Comparison of ENCODE assay signal across 7 mouse cellular contexts in genomic region chr5:110835959-110836358, GRCm38 (mm10). TPM values are rescaled to one million over a fixed set of nuclear protein-coding genes. Genes with fewer than 3 reads are reported as not detected.
A peak's percentile ranks its signal among the peaks of the same experiment; 100 is the strongest.
DNase-seq lines count a peak whose midpoint lies in the region; ATAC-seq and TF ChIP-seq lines count a peak whose summit lies in the region.

No protein-coding gene starts in this region.

- TF ChIP-seq CTCF in small intestine, adult 2 months (IDR thresholded peaks at IDR 0.05; ENCODE audit: extremely low read depth, insufficient read length, insufficient replicate concordance, low read depth, low read length) = peak; percentile 45; the same call in 1 of the 2 replicates

- no peak overlapping the region for H3K27ac ChIP-seq in midbrain, embryonic 14.5 days (replicated peaks; ENCODE audit: low read depth, low read length)
- no peak overlapping the region for H3K27ac ChIP-seq in midbrain, embryonic 13.5 days
- peak overlapping the region; percentile 99 for H3K27ac ChIP-seq in liver, embryonic 16.5 days (ENCODE audit: low read length)
- no peak overlapping the region for H3K27ac ChIP-seq in small intestine, adult 2 months (ENCODE audit: insufficient read depth, low read depth, low read length)

- 34% methylated on average over 3 of the region's 3 CpGs for WGBS in midbrain, embryonic 14.5 days
- WGBS in midbrain, embryonic 13.5 days = 36% methylated on average over 3 of the region's 3 CpGs
- WGBS in liver, embryonic 16.5 days (ENCODE audit: insufficient replicate concordance) = 2% methylated on average over 3 of the region's 3 CpGs
- 14% methylated on average over 3 of the region's 3 CpGs for WGBS in small intestine, adult 2 months

- DNase-seq in midbrain, embryonic 14.5 days = peak; percentile 73
- peak; percentile 6 to 15 for DNase-seq in adrenal gland, postnatal 4 days (ENCODE audit: low spot score in 2 of 2)
- peak; percentile 78 for DNase-seq in kidney, postnatal 10 days

- H3K4me1 ChIP-seq in midbrain, embryonic 14.5 days (ENCODE audit: control insufficient read depth, insufficient read depth, low read length) = peaks cover 4% of the 10 kb centered on the region; the same call in 1 of the 2 replicates
- peaks cover 16% of the 10 kb centered on the region for H3K4me1 ChIP-seq in midbrain, embryonic 13.5 days (replicated peaks)
- H3K4me1 ChIP-seq in liver, embryonic 16.5 days (ENCODE audit: control insufficient read depth, low read depth, low read length) = peaks cover 34% of the 10 kb centered on the region
- H3K4me1 ChIP-seq in small intestine, adult 2 months (ENCODE audit: control insufficient read depth, insufficient read depth, insufficient read length, low read length) = no peaks in the 10 kb centered on the region; the same call in 1 of the 2 replicates

- no peak for ATAC-seq in midbrain, embryonic 14.5 days (ENCODE audit: low FRiP score, low TSS enrichment)
- ATAC-seq in midbrain, embryonic 13.5 days = no peak
- ATAC-seq in erythroid progenitor cell, adult 5-6 weeks (replicated peaks; ENCODE audit: low FRiP score, poor library complexity, severe bottlenecking) = peak; percentile 69
- peak; percentile 74 for ATAC-seq in liver, embryonic 16.5 days (ENCODE audit: low read depth)

- no peak for TF ChIP-seq POLR2A in small intestine, adult 2 months (IDR thresholded peaks at IDR 0.05; ENCODE audit: low read depth, low read length)

- no peak overlapping the region for H3K4me3 ChIP-seq in midbrain, embryonic 14.5 days (replicated peaks; ENCODE audit: low read depth, low read length)
- no peak overlapping the region for H3K4me3 ChIP-seq in midbrain, embryonic 13.5 days (replicated peaks)
- H3K4me3 ChIP-seq in liver, embryonic 16.5 days (ENCODE audit: low read depth, low read length) = peak overlapping the region; percentile 88
- H3K4me3 ChIP-seq in small intestine, adult 2 months (ENCODE audit: low read depth, low read length) = no peak overlapping the region

- peak overlapping the region; percentile 6; the same call in 1 of the 2 replicates for H3K9ac ChIP-seq in midbrain, embryonic 14.5 days (replicated peaks; ENCODE audit: low read length)
- no peak overlapping the region for H3K9ac ChIP-seq in midbrain, embryonic 13.5 days (replicated peaks)
- peak overlapping the region; percentile 57 for H3K9ac ChIP-seq in liver, embryonic 16.5 days (ENCODE audit: low read depth, low read length)

- H3K36me3 ChIP-seq in midbrain, embryonic 14.5 days (ENCODE audit: control insufficient read depth, insufficient read depth, low read length) = no peaks in the 10 kb centered on the region
- no peaks in the 10 kb centered on the region for H3K36me3 ChIP-seq in midbrain, embryonic 13.5 days
- H3K36me3 ChIP-seq in liver, embryonic 16.5 days (ENCODE audit: control insufficient read depth, insufficient read depth) = peaks cover 8% of the 10 kb centered on the region
- H3K36me3 ChIP-seq in small intestine, adult 2 months (ENCODE audit: control insufficient read depth, insufficient read depth, low read length) = peaks cover 11% of the 10 kb centered on the region; the same call in 1 of the 2 replicates

- no peaks in the 10 kb centered on the region for H3K27me3 ChIP-seq in midbrain, embryonic 14.5 days (ENCODE audit: control insufficient read depth, insufficient read depth, low read length)
- H3K27me3 ChIP-seq in midbrain, embryonic 13.5 days = no peaks in the 10 kb centered on the region
- no peaks in the 10 kb centered on the region for H3K27me3 ChIP-seq in liver, embryonic 16.5 days (ENCODE audit: control insufficient read depth, insufficient read depth, low read depth, low read length)
- H3K27me3 ChIP-seq in small intestine, adult 2 months (ENCODE audit: control insufficient read depth, insufficient read depth, low read length) = no peaks in the 10 kb centered on the region

- no peaks in the 10 kb centered on the region for H3K9me3 ChIP-seq in midbrain, embryonic 14.5 days (ENCODE audit: control insufficient read depth, low read length)
- H3K9me3 ChIP-seq in midbrain, embryonic 13.5 days = no peaks in the 10 kb centered on the region
- no peaks in the 10 kb centered on the region for H3K9me3 ChIP-seq in liver, embryonic 16.5 days (replicated peaks; ENCODE audit: control insufficient read depth, low read length)

- H3K4me2 ChIP-seq in midbrain, embryonic 14.5 days (ENCODE audit: low read length) = no peak overlapping the region
- no peak overlapping the region for H3K4me2 ChIP-seq in midbrain, embryonic 13.5 days (replicated peaks)
- H3K4me2 ChIP-seq in liver, embryonic 16.5 days (ENCODE audit: low read depth, low read length) = peak overlapping the region; percentile 75

RNA-seq across cellular contexts. Expression of gene Hscb, which starts 3.6 kb away (rescaled TPM):
- polyA plus RNA-seq in midbrain, embryonic 14.5 days (2014; fragmentation: Nextera tagmentation; extraction: Ambion mirVana) = 8.1 and 8.9 TPM in 2 replicates
- polyA plus RNA-seq in midbrain, embryonic 13.5 days (2015; fragmentation: Nextera tagmentation; extraction: Ambion mirVana) = 10.8 and 11.1 TPM in 2 replicates
- total RNA-seq in adrenal gland, postnatal 4 days (2021) = 10 to 100 TPM; 24.3 to 25.3 TPM
- total RNA-seq in erythroid progenitor cell, adult 5-6 weeks (2015; ENCODE audit: low replicate concordance) = 26.4 and 63.1 TPM in 2 replicates
- 38.1 and 50.4 TPM in 2 replicates for total RNA-seq in erythroid progenitor cell, adult 5-6 weeks (2017; ENCODE audit: low replicate concordance)
- polyA plus RNA-seq in liver, embryonic 16.5 days (2015; fragmentation: Nextera tagmentation; extraction: Ambion mirVana) = 58.5 and 59.1 TPM in 2 replicates
- 6.2 and 10.5 TPM in 2 replicates for polyA plus RNA-seq in small intestine, adult 2 months (2012; rRNA removed)

RNA-seq across cellular contexts. Expression of gene Chek2, which starts 3.8 kb away (rescaled TPM):
- polyA plus RNA-seq in midbrain, embryonic 14.5 days (2014; fragmentation: Nextera tagmentation; extraction: Ambion mirVana) = 2.5 and 5.9 TPM in 2 replicates
- 12.5 and 13.8 TPM in 2 replicates for polyA plus RNA-seq in midbrain, embryonic 13.5 days (2015; fragmentation: Nextera tagmentation; extraction: Ambion mirVana)
- total RNA-seq in adrenal gland, postnatal 4 days (2021) = 10 to 100 TPM in 1 of 2 experiments, 1 to 10 TPM in 1; 8.2 to 13.3 TPM
- total RNA-seq in erythroid progenitor cell, adult 5-6 weeks (2015; ENCODE audit: low replicate concordance) = 55.9 and 67.5 TPM in 2 replicates
- 93.8 and 111 TPM in 2 replicates for total RNA-seq in erythroid progenitor cell, adult 5-6 weeks (2017; ENCODE audit: low replicate concordance)
- polyA plus RNA-seq in liver, embryonic 16.5 days (2015; fragmentation: Nextera tagmentation; extraction: Ambion mirVana) = 29.3 and 34.2 TPM in 2 replicates
- polyA plus RNA-seq in small intestine, adult 2 months (2012; rRNA removed) = 1.7 and 4.3 TPM in 2 replicates

RNA-seq across cellular contexts. Expression of gene Ulk1, which starts 26.1 kb away (rescaled TPM):
- polyA plus RNA-seq in midbrain, embryonic 14.5 days (2014; fragmentation: Nextera tagmentation; extraction: Ambion mirVana) = 59.0 and 66.0 TPM in 2 replicates
- 33.0 and 36.2 TPM in 2 replicates for polyA plus RNA-seq in midbrain, embryonic 13.5 days (2015; fragmentation: Nextera tagmentation; extraction: Ambion mirVana)
- total RNA-seq in adrenal gland, postnatal 4 days (2021) = 10 to 100 TPM; 59.5 to 64.8 TPM
- 50.3 and 71.4 TPM in 2 replicates for total RNA-seq in erythroid progenitor cell, adult 5-6 weeks (2015; ENCODE audit: low replicate concordance)
- 28.7 and 39.8 TPM in 2 replicates for total RNA-seq in erythroid progenitor cell, adult 5-6 weeks (2017; ENCODE audit: low replicate concordance)
- polyA plus RNA-seq in liver, embryonic 16.5 days (2015; fragmentation: Nextera tagmentation; extraction: Ambion mirVana) = 12.5 and 13.7 TPM in 2 replicates
- 20.0 and 34.6 TPM in 2 replicates for polyA plus RNA-seq in small intestine, adult 2 months (2012; rRNA removed)

RNA-seq across cellular contexts. Expression of gene Ttc28, which starts 43.6 kb away (rescaled TPM):
- polyA plus RNA-seq in midbrain, embryonic 14.5 days (2014; fragmentation: Nextera tagmentation; extraction: Ambion mirVana) = 29.9 and 30.9 TPM in 2 replicates
- 19.3 and 21.3 TPM in 2 replicates for polyA plus RNA-seq in midbrain, embryonic 13.5 days (2015; fragmentation: Nextera tagmentation; extraction: Ambion mirVana)
- total RNA-seq in adrenal gland, postnatal 4 days (2021) = 10 to 100 TPM; 34.1 TPM
- total RNA-seq in erythroid progenitor cell, adult 5-6 weeks (2015; ENCODE audit: low replicate concordance) = 4.2 and 5.4 TPM in 2 replicates
- 3.9 and 6.8 TPM in 2 replicates for total RNA-seq in erythroid progenitor cell, adult 5-6 weeks (2017; ENCODE audit: low replicate concordance)
- 0.74 and 0.85 TPM in 2 replicates for polyA plus RNA-seq in liver, embryonic 16.5 days (2015; fragmentation: Nextera tagmentation; extraction: Ambion mirVana)
- polyA plus RNA-seq in small intestine, adult 2 months (2012; rRNA removed) = 2.1 and 3.2 TPM in 2 replicates

RNA-seq across cellular contexts. Expression of gene Pus1, which starts 55.5 kb away (rescaled TPM):
- polyA plus RNA-seq in midbrain, embryonic 14.5 days (2014; fragmentation: Nextera tagmentation; extraction: Ambion mirVana) = 12.5 and 13.5 TPM in 2 replicates
- 23.2 and 23.3 TPM in 2 replicates for polyA plus RNA-seq in midbrain, embryonic 13.5 days (2015; fragmentation: Nextera tagmentation; extraction: Ambion mirVana)
- 10 to 100 TPM; 40.2 to 47.2 TPM for total RNA-seq in adrenal gland, postnatal 4 days (2021)
- total RNA-seq in erythroid progenitor cell, adult 5-6 weeks (2015; ENCODE audit: low replicate concordance) = 2.1 and 3.6 TPM in 2 replicates
- 1.7 and 4.1 TPM in 2 replicates for total RNA-seq in erythroid progenitor cell, adult 5-6 weeks (2017; ENCODE audit: low replicate concordance)
- 24.5 and 24.6 TPM in 2 replicates for polyA plus RNA-seq in liver, embryonic 16.5 days (2015; fragmentation: Nextera tagmentation; extraction: Ambion mirVana)
- 12.9 and 22.2 TPM in 2 replicates for polyA plus RNA-seq in small intestine, adult 2 months (2012; rRNA removed)

Comparison
In these comparisons a context has a peak if more than half of its experiments do, and no peak if none do; other contexts are left out.
1. ATAC-seq: peak in erythroid progenitor cell, adult 5-6 weeks (single experiment) and liver, embryonic 16.5 days (single experiment); none in midbrain, embryonic 14.5 days (single experiment) and midbrain, embryonic 13.5 days (single experiment).
2. DNase-seq: peak in every context shown above with its lines; median percentile 78 in kidney, postnatal 10 days; 73 in midbrain, embryonic 14.5 days; 10 in adrenal gland, postnatal 4 days.